Comparison of ENCODE assay signal across 14 mouse cellular contexts in the genomic region with DNA sequence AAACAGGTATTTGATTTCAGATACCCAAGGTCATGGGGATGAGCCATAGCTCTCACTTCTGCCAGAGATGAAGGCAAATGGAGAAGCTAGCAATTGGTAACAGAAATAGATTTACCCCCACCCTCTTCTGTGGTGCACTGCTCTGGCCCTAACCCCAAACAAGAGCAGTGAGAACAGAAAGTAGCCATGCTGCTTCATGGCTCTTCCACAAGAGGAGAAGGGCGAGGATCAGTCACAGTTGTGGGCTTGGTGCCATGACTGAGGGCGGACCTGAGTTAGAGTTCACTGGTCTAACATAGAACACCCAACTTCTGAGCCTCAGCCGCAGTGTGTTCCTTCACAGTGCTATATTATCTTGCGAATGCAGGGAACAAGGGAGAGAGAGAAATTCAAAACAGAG. TPM values are rescaled to one million over a fixed set of nuclear protein-coding genes. Genes with fewer than 3 reads are reported as not detected.
A peak's percentile ranks its signal among the peaks of the same experiment; 100 is the strongest.
DNase-seq lines count a peak whose midpoint lies in the region; ATAC-seq and TF ChIP-seq lines count a peak whose summit lies in the region.
"Had no signal": no experiment of that assay in that cellular context is flagged by ENCODE, and none has a peak within 500 bp of the region (broad histone marks: within the 10 kb centered on the region; RNA-seq: fewer than 3 reads in every experiment).

No protein-coding gene starts in this region.

- TF ChIP-seq CTCF in gastrocnemius, adult 2 months (IDR thresholded peaks at IDR 0.05), result no peak

- peak; percentile 31 to 38 for DNase-seq in cerebellum, postnatal 14 days
- DNase-seq in cerebellum, adult 8-10 months, result no peak
- DNase-seq in limb, embryonic 14.5 days (ENCODE audit: low spot score), result no peak
- no peak for DNase-seq in limb, embryonic 10.5 days (ENCODE audit: low spot score)
- DNase-seq in gastrocnemius, adult 2 months, result peak; percentile 64
- DNase-seq in skeletal muscle tissue, adult 2 months (ENCODE audit: low read depth, low spot score), result peak; percentile 38
- DNase-seq in Muller cell, postnatal 12 days (ENCODE audit: inconsistent ontology term), result no peak
- no peak for DNase-seq in ovary, postnatal 14 days (ENCODE audit: low spot score)
- DNase-seq: left cerebral cortex, postnatal 4 days; thymus, adult 2 months had no signal

- no peak overlapping the region for H3K27ac ChIP-seq in limb, embryonic 14.5 days (replicated peaks; ENCODE audit: low read depth, low read length)
- no peak overlapping the region for H3K27ac ChIP-seq in limb, embryonic 10.5 days
- no peak overlapping the region for H3K27ac ChIP-seq in gastrocnemius, adult 2 months
- H3K27ac ChIP-seq: kidney, postnatal 0 days; liver, embryonic 15.5 days had no signal

- no peaks in the 10 kb centered on the region; the same call in 1 of the 2 replicates for H3K9me3 ChIP-seq in limb, embryonic 14.5 days (ENCODE audit: control insufficient read depth, low read length)
- no peaks in the 10 kb centered on the region for H3K9me3 ChIP-seq in limb, embryonic 10.5 days (replicated peaks)
- H3K9me3 ChIP-seq: liver, embryonic 15.5 days had no signal

- no peaks in the 10 kb centered on the region for H3K36me3 ChIP-seq in limb, embryonic 14.5 days (ENCODE audit: control insufficient read depth, insufficient read depth, low read length)
- no peaks in the 10 kb centered on the region for H3K36me3 ChIP-seq in limb, embryonic 10.5 days
- H3K36me3 ChIP-seq: liver, embryonic 15.5 days had no signal

- peaks cover 17% of the 10 kb centered on the region for H3K4me1 ChIP-seq in limb, embryonic 14.5 days (ENCODE audit: control insufficient read depth, insufficient read depth, low read length)
- peaks cover 13% of the 10 kb centered on the region for H3K4me1 ChIP-seq in limb, embryonic 10.5 days
- H3K4me1 ChIP-seq: liver, embryonic 15.5 days had no signal

- H3K27me3 ChIP-seq in limb, embryonic 14.5 days (ENCODE audit: control insufficient read depth, insufficient read depth, low read length), result no peaks in the 10 kb centered on the region
- H3K27me3 ChIP-seq in limb, embryonic 10.5 days (ENCODE audit: low read depth, poor library complexity, severe bottlenecking), result no peaks in the 10 kb centered on the region
- H3K27me3 ChIP-seq: liver, embryonic 15.5 days had no signal

- no peak for TF ChIP-seq POLR2A in limb, embryonic 14.5 days (IDR thresholded peaks at IDR 0.05; ENCODE audit: borderline replicate concordance, extremely low read depth, insufficient read depth, insufficient read length)

- no peak overlapping the region for H3K9ac ChIP-seq in limb, embryonic 14.5 days (ENCODE audit: low read depth, low read length, severe bottlenecking)
- H3K9ac ChIP-seq: liver, embryonic 15.5 days had no signal

- no peak overlapping the region for H3K4me3 ChIP-seq in limb, embryonic 14.5 days (replicated peaks; ENCODE audit: low read length)
- H3K4me3 ChIP-seq in limb, embryonic 10.5 days, result no peak overlapping the region
- no peak overlapping the region for H3K4me3 ChIP-seq in gastrocnemius, adult 2 months
- H3K4me3 ChIP-seq: erythroblast, embryonic 14.5 days; liver, embryonic 15.5 days had no signal

- ATAC-seq in limb, embryonic 14.5 days (ENCODE audit: low FRiP score, low read depth), result 0 out of 2 replicates have a peak, but pooled peaks have one; percentile 15

- no peak overlapping the region for H3K4me2 ChIP-seq in limb, embryonic 14.5 days (replicated peaks; ENCODE audit: low read depth, low read length, severe bottlenecking)
- H3K4me2 ChIP-seq: liver, embryonic 15.5 days had no signal

- intact Hi-C loops in gastrocnemius, adult 2 months (cut with DNase I), result no loop called here

- 76% methylated on average over 4 of the region's 4 CpGs for WGBS in limb, embryonic 14.5 days
- 90% methylated on average over 4 of the region's 4 CpGs for WGBS in limb, embryonic 10.5 days

RNA-seq across cellular contexts. Expression of gene Ust, which starts 13.8 kb away (rescaled TPM):
- polyA plus RNA-seq in limb, embryonic 14.5 days (2012; rRNA removed), result 9.9 and 11.5 TPM in 2 replicates
- 14.5 and 16.2 TPM in 2 replicates for polyA plus RNA-seq in limb, embryonic 14.5 days (2014; fragmentation: Nextera tagmentation; extraction: Ambion mirVana)
- 3.0 and 3.5 TPM in 2 replicates for polyA plus RNA-seq in limb, embryonic 10.5 days (2016; fragmentation: Nextera tagmentation; extraction: Ambion mirVana)
- 1 to 10 TPM in 1 of 2 experiments, under 1 TPM in 1; 0.99 to 1.8 TPM for total RNA-seq in gastrocnemius, adult 2 months (2021)
- total RNA-seq: MEL had no signal
- polyA plus RNA-seq: erythroblast, embryonic 14.5 days had no signal

Comparison
In these comparisons a context has a peak if more than half of its experiments do, and no peak if none do; other contexts are left out.
1. DNase-seq: peak in cerebellum, postnatal 14 days (2 of 2), gastrocnemius, adult 2 months (single experiment) and skeletal muscle tissue, adult 2 months (single experiment); none in cerebellum, adult 8-10 months (single experiment), limb, embryonic 14.5 days (single experiment), limb, embryonic 10.5 days (single experiment), Muller cell, postnatal 12 days (single experiment) and ovary, postnatal 14 days (single experiment).